Mouse (Mus musculus): ENCODE measurements at regions not wholly inside any gene's neighbourhood (a gene's known extent, or its start where the extent isn't known, plus 50 kb on each side); places are given as distances from the start of the nearest gene placed in this dataset.

DNA sequence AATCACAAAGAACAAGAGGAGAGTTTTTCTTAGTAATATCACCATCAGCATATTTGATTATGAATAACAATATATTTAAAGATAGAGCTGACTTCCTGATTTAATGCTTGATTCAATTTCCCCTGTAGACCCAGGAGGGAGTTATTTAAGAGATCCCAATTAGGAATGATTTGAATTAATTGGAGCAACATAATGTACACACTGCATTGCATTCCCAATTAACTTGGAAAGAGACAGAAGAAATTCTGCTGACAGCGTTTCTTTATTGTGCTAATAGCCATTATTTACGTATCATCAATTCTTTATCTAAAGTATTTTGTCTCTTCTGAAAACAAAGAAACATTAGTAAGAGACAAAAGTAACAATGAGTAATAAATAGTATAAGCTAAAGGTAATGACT lies 1491.2 kb upstream of the Cited2 start:
- H3K36me3 ChIP-seq (ENCODE audit: control insufficient read depth, insufficient read depth, low read length): no peaks in the 10 kb centered on the region
- no peak overlapping the region for H3K4me2 ChIP-seq (ENCODE audit: low read depth, low read length)
- no peak overlapping the region for H3K9ac ChIP-seq (replicated peaks; ENCODE audit: low read depth, low read length)
- H3K27ac ChIP-seq (ENCODE audit: low read depth, low read length): no peak overlapping the region
- no peaks in the 10 kb centered on the region for H3K27me3 ChIP-seq (ENCODE audit: control insufficient read depth, insufficient read depth, low read length)
- H3K9me3 ChIP-seq (ENCODE audit: control insufficient read depth, low read length): no peaks in the 10 kb centered on the region
- no peak overlapping the region for H3K4me3 ChIP-seq (ENCODE audit: low read depth, low read length)
- no peaks in the 10 kb centered on the region for H3K4me1 ChIP-seq (ENCODE audit: control insufficient read depth, insufficient read depth, low read length)
- ATAC-seq (ENCODE audit: low read depth): no peak
- 46% methylated on average over 2 of the region's 2 CpGs for WGBS

DNA sequence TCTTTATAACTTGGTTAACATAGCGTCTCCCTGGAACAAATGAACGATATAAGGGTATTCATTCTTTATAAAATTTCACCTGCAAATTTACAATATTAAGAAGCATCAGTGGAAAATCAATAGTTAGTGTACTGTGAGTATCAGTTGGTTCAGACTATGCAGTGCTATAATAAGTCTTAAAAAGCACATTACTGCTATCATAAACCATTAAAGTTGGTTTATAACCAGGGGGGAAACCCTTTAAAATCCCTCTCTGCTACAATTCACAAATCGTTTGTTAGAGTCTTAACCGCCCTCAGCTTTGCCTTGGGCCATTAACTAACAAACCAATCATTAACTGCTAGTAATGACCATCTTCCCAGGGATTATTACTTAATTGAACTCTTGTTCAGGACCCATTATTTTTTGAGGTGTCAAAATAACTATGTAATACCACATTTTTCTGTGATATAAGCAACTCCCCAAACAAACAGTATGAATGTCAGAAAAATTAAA lies 1489.4 kb upstream of the Cited2 start:
- Histone ChIP-seq H3K4me3 (ENCODE audit: low read depth, low read length) (no peak overlapping the region), H3K9ac (replicated peaks; ENCODE audit: low read depth, low read length) (no peak overlapping the region), H3K4me2 (ENCODE audit: low read depth, low read length) (no peak overlapping the region), H3K27me3 (ENCODE audit: control insufficient read depth, insufficient read depth, low read length) (no peaks in the 10 kb centered on the region), H3K9me3 (ENCODE audit: control insufficient read depth, low read length) (no peaks in the 10 kb centered on the region), H3K36me3 (ENCODE audit: control insufficient read depth, insufficient read depth, low read length) (no peaks in the 10 kb centered on the region), H3K27ac (ENCODE audit: low read depth, low read length) (no peak overlapping the region), H3K4me1 (ENCODE audit: control insufficient read depth, insufficient read depth, low read length) (no peaks in the 10 kb centered on the region)
- peak; percentile 56; the same call in 1 of the 2 replicates for ATAC-seq (ENCODE audit: low read depth)
- 34% methylated on average over 4 of the region's 4 CpGs for WGBS

DNA sequence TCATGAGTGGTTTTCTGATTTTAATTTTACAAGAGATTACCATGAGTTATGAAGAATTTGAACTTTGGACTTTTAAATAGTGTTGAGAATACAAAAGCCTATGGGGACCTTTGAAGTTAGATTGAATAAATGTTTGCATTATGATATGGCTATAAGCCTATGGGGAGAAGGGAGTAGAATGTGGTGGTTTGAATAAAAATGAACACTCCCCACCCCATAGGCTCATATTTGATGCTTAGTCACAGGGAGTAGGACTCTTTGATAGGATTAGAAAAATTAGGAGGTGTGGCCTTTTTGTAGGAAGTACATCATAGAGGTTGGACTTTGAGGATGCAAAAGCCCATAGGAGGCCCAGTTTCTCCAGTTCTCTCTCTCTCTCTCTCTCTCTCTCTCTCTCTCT lies 1466.7 kb upstream of the Cited2 start:
- Histone ChIP-seq H3K27me3 (ENCODE audit: control insufficient read depth, insufficient read depth, low read length) (no peaks in the 10 kb centered on the region), H3K4me3 (ENCODE audit: low read depth, low read length) (no peak overlapping the region), H3K9me3 (ENCODE audit: control insufficient read depth, low read length) (no peaks in the 10 kb centered on the region), H3K9ac (replicated peaks; ENCODE audit: low read depth, low read length) (no peak overlapping the region), H3K27ac (ENCODE audit: low read depth, low read length) (no peak overlapping the region), H3K4me1 (ENCODE audit: control insufficient read depth, insufficient read depth, low read length) (no peaks in the 10 kb centered on the region), H3K36me3 (ENCODE audit: control insufficient read depth, insufficient read depth, low read length) (no peaks in the 10 kb centered on the region), H3K4me2 (ENCODE audit: low read depth, low read length) (no peak overlapping the region)
- no peak for ATAC-seq (ENCODE audit: low read depth)

DNA sequence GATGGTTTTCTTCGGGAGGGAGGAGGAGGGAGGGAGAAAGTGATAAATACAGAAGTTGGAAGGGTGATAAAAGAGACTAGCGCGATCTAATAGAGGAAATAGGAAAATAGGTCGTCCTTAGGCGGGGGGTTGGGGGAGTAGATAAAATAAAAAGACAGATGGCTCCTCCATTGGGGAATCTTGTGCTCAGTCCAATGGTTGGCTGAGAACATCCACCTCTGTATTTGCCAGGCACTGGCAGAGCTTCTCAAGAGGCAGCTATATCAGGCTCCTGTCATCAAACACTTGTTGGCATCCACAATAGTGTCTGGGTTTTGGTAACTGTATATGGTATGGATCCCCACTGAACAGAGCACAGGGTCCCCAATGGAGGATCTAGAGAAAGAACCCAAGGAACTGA lies 1450.2 kb upstream of the Cited2 start:
- 97% methylated on average over 5 of the region's 5 CpGs for WGBS
- no peak for ATAC-seq (ENCODE audit: low read depth)
- Histone ChIP-seq H3K27me3 (ENCODE audit: control insufficient read depth, insufficient read depth, low read length) (no peaks in the 10 kb centered on the region), H3K36me3 (ENCODE audit: control insufficient read depth, insufficient read depth, low read length) (no peaks in the 10 kb centered on the region), H3K27ac (ENCODE audit: low read depth, low read length) (no peak overlapping the region), H3K4me2 (ENCODE audit: low read depth, low read length) (no peak overlapping the region), H3K9me3 (ENCODE audit: control insufficient read depth, low read length) (no peaks in the 10 kb centered on the region), H3K9ac (replicated peaks; ENCODE audit: low read depth, low read length) (no peak overlapping the region), H3K4me3 (ENCODE audit: low read depth, low read length) (no peak overlapping the region), H3K4me1 (ENCODE audit: control insufficient read depth, insufficient read depth, low read length) (no peaks in the 10 kb centered on the region)

DNA sequence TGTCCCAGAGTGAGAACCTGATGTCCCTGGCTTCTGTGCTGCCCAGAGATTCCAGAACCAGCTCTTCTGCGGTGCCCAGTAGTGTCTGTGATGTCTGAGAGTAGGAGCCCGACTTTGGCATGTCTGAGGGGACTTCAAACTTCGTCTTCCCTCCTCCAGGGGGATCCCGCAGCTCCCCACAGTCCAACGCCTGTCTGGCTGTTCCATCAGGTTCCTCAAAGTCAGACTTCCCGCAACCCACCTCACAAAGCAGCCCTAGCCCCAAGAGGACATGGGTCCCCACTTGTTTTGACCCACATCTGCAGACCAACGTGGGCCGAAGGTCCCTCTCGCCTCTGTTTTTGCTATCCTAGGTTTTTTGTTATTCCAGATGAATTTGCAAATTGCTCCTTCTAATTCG lies 1406.0 kb upstream of the Cited2 start:
- Histone ChIP-seq H3K36me3 (ENCODE audit: control insufficient read depth, insufficient read depth, low read length) (no peaks in the 10 kb centered on the region), H3K27me3 (ENCODE audit: control insufficient read depth, insufficient read depth, low read length) (no peaks in the 10 kb centered on the region), H3K4me1 (ENCODE audit: control insufficient read depth, insufficient read depth, low read length) (no peaks in the 10 kb centered on the region), H3K27ac (ENCODE audit: low read depth, low read length) (no peak overlapping the region), H3K4me3 (ENCODE audit: low read depth, low read length) (no peak overlapping the region), H3K4me2 (ENCODE audit: low read depth, low read length) (no peak overlapping the region), H3K9me3 (ENCODE audit: control insufficient read depth, low read length) (no peaks in the 10 kb centered on the region), H3K9ac (replicated peaks; ENCODE audit: low read depth, low read length) (no peak overlapping the region)
- 88% methylated on average over 10 of the region's 10 CpGs for WGBS
- no peak for ATAC-seq (ENCODE audit: low read depth)

DNA sequence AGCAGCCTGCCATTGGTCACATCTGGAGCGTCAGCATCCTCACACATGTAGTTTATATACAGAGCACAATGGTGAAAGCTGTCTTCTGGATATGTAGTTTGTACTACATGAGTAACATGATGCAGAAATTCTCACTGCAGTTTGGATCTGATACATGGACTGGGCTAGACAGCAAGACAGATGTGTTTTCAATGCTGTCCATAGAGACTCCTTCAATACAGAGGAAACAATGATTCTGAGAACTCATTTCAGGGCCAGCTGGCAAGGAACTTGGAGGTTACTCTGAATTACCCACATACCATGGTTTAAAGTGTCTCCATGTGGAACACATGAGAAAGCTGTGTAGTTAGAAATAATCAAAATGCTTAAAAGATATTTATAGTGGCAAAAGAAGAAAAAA lies 1385.5 kb upstream of the Cited2 start:
- WGBS: 86% methylated on average over 1 of the region's 1 CpGs
- Histone ChIP-seq H3K36me3 (ENCODE audit: control insufficient read depth, insufficient read depth, low read length) (no peaks in the 10 kb centered on the region), H3K27ac (ENCODE audit: low read depth, low read length) (no peak overlapping the region), H3K27me3 (ENCODE audit: control insufficient read depth, insufficient read depth, low read length) (no peaks in the 10 kb centered on the region), H3K4me3 (ENCODE audit: low read depth, low read length) (no peak overlapping the region), H3K9ac (replicated peaks; ENCODE audit: low read depth, low read length) (no peak overlapping the region), H3K9me3 (ENCODE audit: control insufficient read depth, low read length) (no peaks in the 10 kb centered on the region), H3K4me2 (ENCODE audit: low read depth, low read length) (no peak overlapping the region), H3K4me1 (ENCODE audit: control insufficient read depth, insufficient read depth, low read length) (no peaks in the 10 kb centered on the region)
- no peak for ATAC-seq (ENCODE audit: low read depth)

DNA sequence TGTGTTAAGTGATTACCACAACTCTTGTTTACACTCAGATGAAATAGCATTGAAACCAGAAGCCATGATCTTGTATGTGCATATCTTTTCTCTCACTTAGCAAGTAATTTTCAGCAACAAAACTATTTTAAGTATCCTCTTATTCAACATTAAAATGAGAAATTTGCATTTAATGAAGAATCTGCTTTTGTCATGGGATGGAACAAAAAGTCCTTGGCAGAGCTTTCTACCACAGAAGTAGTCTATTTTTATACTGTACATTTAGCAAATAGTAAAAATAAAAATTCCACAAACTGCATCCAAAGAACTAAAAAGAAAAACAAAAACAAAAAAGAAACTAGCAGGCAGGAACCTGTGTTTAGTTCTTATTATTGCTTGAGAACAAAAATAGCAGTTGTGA lies 1381.5 kb upstream of the Cited2 start:
- no peak overlapping the region for H3K4me3 ChIP-seq (ENCODE audit: low read depth, low read length)
- H3K36me3 ChIP-seq (ENCODE audit: control insufficient read depth, insufficient read depth, low read length): no peaks in the 10 kb centered on the region
- no peak overlapping the region for H3K9ac ChIP-seq (replicated peaks; ENCODE audit: low read depth, low read length)
- no peak overlapping the region for H3K27ac ChIP-seq (ENCODE audit: low read depth, low read length)
- no peak for ATAC-seq (ENCODE audit: low read depth)
- H3K27me3 ChIP-seq (ENCODE audit: control insufficient read depth, insufficient read depth, low read length): no peaks in the 10 kb centered on the region
- no peaks in the 10 kb centered on the region for H3K4me1 ChIP-seq (ENCODE audit: control insufficient read depth, insufficient read depth, low read length)
- no peak overlapping the region for H3K4me2 ChIP-seq (ENCODE audit: low read depth, low read length)
- H3K9me3 ChIP-seq (ENCODE audit: control insufficient read depth, low read length): no peaks in the 10 kb centered on the region

DNA sequence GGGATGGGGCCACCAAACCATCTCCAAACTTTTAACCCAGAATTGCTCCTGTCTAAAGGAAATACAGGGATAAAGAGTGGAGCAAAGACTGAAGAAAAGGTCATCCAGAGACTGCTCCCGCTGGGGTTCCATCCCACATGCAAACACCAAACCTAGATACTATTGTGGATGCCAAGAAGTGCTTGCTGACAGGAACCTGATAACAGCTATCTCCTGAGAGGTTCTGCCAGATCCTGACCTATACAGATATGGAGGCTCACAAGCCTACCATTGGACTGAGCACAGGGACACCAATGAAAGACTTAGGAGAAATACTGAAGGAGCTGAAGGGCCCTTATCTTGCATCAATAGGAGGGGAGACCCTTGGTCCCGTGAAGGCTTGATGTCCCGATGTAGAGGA lies 1359.0 kb upstream of the Cited2 start:
- Histone ChIP-seq H3K9me3 (ENCODE audit: control insufficient read depth, low read length) (no peaks in the 10 kb centered on the region), H3K4me1 (ENCODE audit: control insufficient read depth, insufficient read depth, low read length) (no peaks in the 10 kb centered on the region), H3K36me3 (ENCODE audit: control insufficient read depth, insufficient read depth, low read length) (no peaks in the 10 kb centered on the region), H3K27ac (ENCODE audit: low read depth, low read length) (no peak overlapping the region), H3K4me3 (ENCODE audit: low read depth, low read length) (no peak overlapping the region), H3K27me3 (ENCODE audit: control insufficient read depth, insufficient read depth, low read length) (no peaks in the 10 kb centered on the region), H3K4me2 (ENCODE audit: low read depth, low read length) (no peak overlapping the region), H3K9ac (replicated peaks; ENCODE audit: low read depth, low read length) (no peak overlapping the region)
- WGBS: 95% methylated on average over 3 of the region's 3 CpGs
- ATAC-seq (ENCODE audit: low read depth): no peak
